ENCODE assay signal across 8 mouse cellular contexts in genomic region chrX:73053860-73054563, GRCm38 (mm10). TPM values are rescaled to one million over a fixed set of nuclear protein-coding genes. Genes with fewer than 3 reads are reported as not detected.
DNase-seq lines count a peak whose midpoint lies in the region; ATAC-seq and TF ChIP-seq lines count a peak whose summit lies in the region.

No protein-coding gene starts in this region.

- peak; percentile 90 for DNase-seq in ZHBTc4 (ENCODE audit: low read depth, low spot score)
- DNase-seq in gastrocnemius, adult 8-10 months (ENCODE audit: low spot score in 2 of 2), result peak; percentile 90
- peak; percentile 95 for DNase-seq in hindbrain, postnatal 0 days (ENCODE audit: low spot score)
- DNase-seq in left cerebral cortex, adult 18-20 months (ENCODE audit: low spot score in 2 of 2), result peak; percentile 91 to 94
- peak; percentile 92 to 94 for DNase-seq in lung, postnatal 4 days
- DNase-seq in retina, postnatal 7 days (ENCODE audit: low read depth, low spot score), result peak; percentile 89
- DNase-seq in urinary bladder, adult 18-20 months (ENCODE audit: low spot score in 2 of 2), result peak; percentile 69 to 80

- no peak overlapping the region for H3K9ac ChIP-seq in hindbrain, postnatal 0 days (replicated peaks; ENCODE audit: low read length)

- no peaks in the 10 kb centered on the region for H3K9me3 ChIP-seq in hindbrain, postnatal 0 days (ENCODE audit: low read length)

- peak overlapping the region; percentile 7; the same call in 1 of the 2 replicates for H3K27ac ChIP-seq in hindbrain, postnatal 0 days

- H3K4me3 ChIP-seq in hindbrain, postnatal 0 days (ENCODE audit: low read length), result no peak overlapping the region

- 19% methylated on average over 14 of the region's 14 CpGs for WGBS in hindbrain, postnatal 0 days

- peak overlapping the region; percentile 13; the same call in 1 of the 2 replicates for H3K4me2 ChIP-seq in hindbrain, postnatal 0 days (ENCODE audit: low read depth, low read length)

- H3K36me3 ChIP-seq in hindbrain, postnatal 0 days (ENCODE audit: insufficient read depth, low read length), result no peaks in the 10 kb centered on the region

- no peaks in the 10 kb centered on the region for H3K4me1 ChIP-seq in hindbrain, postnatal 0 days (ENCODE audit: insufficient read depth, low read length)

- TF ChIP-seq CTCF in hindbrain, postnatal 0 days (IDR thresholded peaks at IDR 0.05; ENCODE audit: low read depth), result peak; percentile 91

- H3K27me3 ChIP-seq in hindbrain, postnatal 0 days (ENCODE audit: insufficient read depth, low read length), result no peaks in the 10 kb centered on the region

- ATAC-seq in common myeloid progenitor, adult 5-6 weeks (replicated peaks; ENCODE audit: low read depth, poor library complexity, severe bottlenecking), result peak; percentile 98
- ATAC-seq in hindbrain, postnatal 0 days, result peak; percentile 98

RNA-seq across cellular contexts. Expression of gene Pnma3, which starts 10.6 kb away (rescaled TPM):
- not detected in 2 replicates for total RNA-seq in common myeloid progenitor, adult 5-6 weeks (2017)
- total RNA-seq in gastrocnemius, adult 8-10 months (2022), result not detected
- 10.6 and 15.0 TPM in 2 replicates for total RNA-seq in hindbrain, postnatal 0 days (2014; rRNA removed)
- polyA plus RNA-seq in hindbrain, postnatal 0 days (2015; fragmentation: Nextera tagmentation; extraction: Ambion mirVana), result 5.5 and 5.7 TPM in 2 replicates
- total RNA-seq in left cerebral cortex, adult 18-20 months (2021), result 10 to 100 TPM; 15.5 to 15.9 TPM

RNA-seq across cellular contexts. Expression of gene Pnma5, which starts 17.1 kb away (rescaled TPM):
- total RNA-seq in common myeloid progenitor, adult 5-6 weeks (2017), result not detected in 2 replicates
- total RNA-seq in gastrocnemius, adult 8-10 months (2022), result under 1 TPM in 1 of 4 experiments, not detected in 3; 0.21 TPM
- not detected in 2 replicates for total RNA-seq in hindbrain, postnatal 0 days (2014; rRNA removed)
- 0.23 and 0.33 TPM in 2 replicates for polyA plus RNA-seq in hindbrain, postnatal 0 days (2015; fragmentation: Nextera tagmentation; extraction: Ambion mirVana)
- under 1 TPM; 0.21 to 0.40 TPM for total RNA-seq in left cerebral cortex, adult 18-20 months (2021)

RNA-seq across cellular contexts. Expression of gene Xlr4a, which starts 28.3 kb away (rescaled TPM):
- 11.7 and 42.1 TPM in 2 replicates for total RNA-seq in common myeloid progenitor, adult 5-6 weeks (2017)
- under 1 TPM in 1 of 4 experiments, not detected in 3; 0.58 TPM for total RNA-seq in gastrocnemius, adult 8-10 months (2022)
- not detected in 2 replicates for total RNA-seq in hindbrain, postnatal 0 days (2014; rRNA removed)
- 0.35 TPM in 1 of 2 replicates, not detected in the other for polyA plus RNA-seq in hindbrain, postnatal 0 days (2015; fragmentation: Nextera tagmentation; extraction: Ambion mirVana)
- not detected for total RNA-seq in left cerebral cortex, adult 18-20 months (2021)

RNA-seq across cellular contexts. Expression of gene Xlr3a, which starts 42.9 kb away (rescaled TPM):
- 4.1 and 8.2 TPM in 2 replicates for total RNA-seq in common myeloid progenitor, adult 5-6 weeks (2017)
- 1 to 10 TPM in 3 of 4 experiments, not detected in 1; 1.1 to 2.1 (median 1.4) TPM for total RNA-seq in gastrocnemius, adult 8-10 months (2022)
- total RNA-seq in hindbrain, postnatal 0 days (2014; rRNA removed), result 1.2 and 2.6 TPM in 2 replicates
- polyA plus RNA-seq in hindbrain, postnatal 0 days (2015; fragmentation: Nextera tagmentation; extraction: Ambion mirVana), result 2.1 and 4.0 TPM in 2 replicates
- 1 to 10 TPM in 1 of 2 experiments, not detected in 1; 3.6 TPM for total RNA-seq in left cerebral cortex, adult 18-20 months (2021)

Comparison
In these comparisons a context has a peak if more than half of its experiments do, and no peak if none do; other contexts are left out.
1. RNA of gene Pnma3, which starts 10.6 kb away (total RNA-seq): 15.5 to 15.9 TPM in left cerebral cortex, adult 18-20 months and 10.6 to 15.0 TPM in hindbrain, postnatal 0 days; not detected in gastrocnemius, adult 8-10 months and not detected in common myeloid progenitor, adult 5-6 weeks; every median in the first group is over 10 times any median in the second.
2. Peak in every context shown above with its lines, with median percentiles within 50 percentile points of each other: DNase-seq.